Mouse (Mus musculus) B cell, adult 2 months (primary cell): Measurements from ENCODE around the gene Erc2.

Experiments used
- DNase-seq, 2 experiments: peaks; one replicate each; pipeline ENCODE4 v3.0.0; 2022

Gene Erc2

GRCm38 (mm10) chr14:28405277-28405840 lies 783.1 kb downstream of the Erc2 start:
- DNase-seq = no peak

GRCm38 (mm10) chr14:28409390-28409789 lies 787.2 kb downstream of the Erc2 start:
- DNase-seq = no peak

GRCm38 (mm10) chr14:28409796-28410347 lies 787.6 kb downstream of the Erc2 start:
- no peak for DNase-seq

- DNase-seq = no peak
These were observed 788.6 kb downstream of the Erc2 start for GRCm38 (mm10) chr14:28410789-28411225.

- DNase-seq = no peak
These were observed 790.2 kb downstream of the Erc2 start for GRCm38 (mm10) chr14:28412252-28412995.

GRCm38 (mm10) chr14:28413516-28413915 lies 791.3 kb downstream of the Erc2 start:
- DNase-seq = no peak

GRCm38 (mm10) chr14:28417019-28417418 lies 794.8 kb downstream of the Erc2 start:
- DNase-seq = no peak

GRCm38 (mm10) chr14:28418497-28418896 lies 796.3 kb downstream of the Erc2 start:
- no peak for DNase-seq

DNA sequence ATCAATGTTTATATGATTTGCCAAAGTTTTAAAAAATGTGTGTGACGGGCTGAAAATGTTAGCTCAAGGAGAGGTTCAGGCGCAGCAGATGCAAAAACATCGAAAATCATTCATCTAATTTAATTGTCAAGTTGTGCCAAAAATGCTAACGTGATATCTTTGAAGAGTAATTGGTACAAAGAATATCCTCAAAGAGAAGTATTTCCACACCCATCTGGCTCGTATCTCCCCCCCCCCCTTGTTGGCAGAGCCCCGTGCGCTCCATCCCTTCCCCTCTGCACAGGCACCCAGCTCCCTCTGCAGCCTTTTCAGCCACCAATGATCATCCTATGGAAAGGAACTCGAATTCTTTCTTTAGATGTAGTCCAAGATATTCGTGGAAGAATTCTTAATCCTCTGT lies 797.0 kb downstream of the Erc2 start:
- DNase-seq = no peak

GRCm38 (mm10) chr14:28420596-28420995 lies 798.4 kb downstream of the Erc2 start:
- no peak for DNase-seq

DNA sequence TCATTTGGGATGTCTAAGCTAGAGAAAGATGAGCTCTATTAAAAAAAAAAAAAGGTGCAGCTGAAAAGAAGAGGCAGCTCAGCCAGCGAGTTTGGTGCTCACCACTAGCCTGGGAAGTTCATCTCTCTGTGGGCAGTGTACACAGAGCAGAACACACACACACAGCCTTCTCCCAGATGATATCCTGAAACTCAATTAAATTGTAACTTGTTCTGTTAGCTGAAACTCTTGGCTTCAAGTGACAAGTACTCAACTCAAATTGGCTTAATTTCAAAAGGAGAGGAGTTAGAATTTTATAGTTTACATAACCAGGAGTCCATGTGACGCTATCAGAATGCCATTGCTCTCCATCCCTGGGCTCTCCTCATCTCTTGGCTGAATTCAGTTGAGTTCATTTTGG lies 804.4 kb downstream of the Erc2 start:
- DNase-seq = no peak

GRCm38 (mm10) chr14:28431703-28432309 lies 809.6 kb downstream of the Erc2 start:
- DNase-seq = no peak

DNA sequence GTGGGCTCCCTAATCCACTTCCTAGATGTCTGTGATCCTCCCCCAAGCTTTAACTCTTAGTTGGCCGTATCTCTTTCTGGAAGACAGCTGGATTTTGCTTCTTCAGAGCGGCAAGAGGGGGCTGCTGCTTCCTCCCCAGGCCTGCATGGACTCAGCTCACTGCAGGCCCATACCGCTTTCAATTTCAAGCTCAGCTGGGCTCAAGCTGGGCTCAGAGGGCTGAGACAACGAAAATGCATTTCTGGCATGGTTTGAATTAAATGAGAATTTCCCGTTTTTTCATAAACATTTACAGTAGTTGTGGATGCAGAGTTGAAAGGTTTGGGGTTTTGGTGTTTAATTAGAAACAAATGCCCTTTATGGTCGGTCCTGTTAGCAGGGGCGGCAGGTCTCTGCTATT lies 812.8 kb downstream of the Erc2 start:
- no peak for DNase-seq

DNA sequence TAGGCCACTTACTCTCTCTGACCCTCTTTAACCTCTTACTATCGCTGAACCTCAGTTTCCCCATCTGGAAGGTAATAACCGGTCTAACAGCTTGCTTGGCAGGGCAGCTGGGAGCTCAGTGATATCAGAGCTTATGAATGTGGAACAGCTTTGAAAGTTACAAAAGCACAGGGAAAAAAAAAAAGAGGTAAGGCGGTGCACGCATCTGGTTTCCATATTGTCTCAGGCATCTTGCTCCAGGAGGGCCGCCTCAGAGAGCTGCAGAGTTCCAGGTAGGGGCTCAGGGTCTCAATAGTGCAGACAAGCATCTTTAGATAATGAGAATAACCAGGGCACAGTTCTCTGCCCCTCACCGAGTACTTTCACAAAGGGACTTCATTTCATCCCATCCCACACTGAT lies 816.9 kb downstream of the Erc2 start:
- DNase-seq = no peak

GRCm38 (mm10) chr14:28441240-28441967 lies 819.2 kb downstream of the Erc2 start:
- DNase-seq = no peak

- DNase-seq = no peak
These were observed 821.2 kb downstream of the Erc2 start for GRCm38 (mm10) chr14:28443254-28443944.

DNA sequence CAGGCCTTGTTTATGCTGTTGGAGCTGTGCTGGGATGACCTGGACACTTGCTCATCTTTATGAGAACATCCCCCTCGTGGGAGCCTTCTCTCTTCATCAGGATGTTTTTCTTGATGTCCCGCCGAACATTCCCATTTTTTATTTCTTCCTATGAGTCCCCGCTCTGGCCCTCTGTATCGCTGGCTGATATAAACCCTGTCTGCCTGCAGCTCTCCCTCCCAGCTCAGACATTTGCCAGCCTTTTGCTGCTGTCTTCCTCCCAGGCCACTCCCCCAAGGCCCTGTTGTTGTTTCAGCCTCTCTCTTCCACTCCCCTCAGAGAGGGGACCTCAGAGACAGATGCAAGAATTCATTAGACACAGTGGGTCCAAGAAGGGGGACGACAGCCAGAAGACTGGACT lies 823.5 kb downstream of the Erc2 start:
- DNase-seq = no peak

DNA sequence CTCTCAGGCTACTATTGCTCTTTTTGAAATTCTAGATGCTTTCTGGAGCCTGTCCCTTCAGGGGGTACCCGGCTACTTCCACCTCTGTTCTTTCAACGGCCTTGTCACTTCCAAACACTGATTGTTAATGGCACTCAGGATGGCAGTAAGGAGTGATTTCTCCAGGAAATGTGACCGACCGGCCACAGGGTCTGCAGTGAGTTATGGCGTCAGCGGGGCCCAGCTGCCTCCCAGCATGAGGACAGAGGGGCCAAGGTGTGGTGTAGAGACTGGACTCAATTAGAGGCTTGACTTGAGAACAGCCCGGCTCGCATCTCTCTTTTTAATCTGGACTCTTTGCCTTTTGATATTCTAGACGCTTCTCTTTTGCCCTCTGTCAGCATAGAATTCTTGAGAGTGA lies 829.5 kb downstream of the Erc2 start:
- DNase-seq = no peak

- no peak for DNase-seq
These were observed 834.3 kb downstream of the Erc2 start for GRCm38 (mm10) chr14:28456372-28457076.

GRCm38 (mm10) chr14:28457428-28457827 lies 835.2 kb downstream of the Erc2 start:
- no peak for DNase-seq

DNA sequence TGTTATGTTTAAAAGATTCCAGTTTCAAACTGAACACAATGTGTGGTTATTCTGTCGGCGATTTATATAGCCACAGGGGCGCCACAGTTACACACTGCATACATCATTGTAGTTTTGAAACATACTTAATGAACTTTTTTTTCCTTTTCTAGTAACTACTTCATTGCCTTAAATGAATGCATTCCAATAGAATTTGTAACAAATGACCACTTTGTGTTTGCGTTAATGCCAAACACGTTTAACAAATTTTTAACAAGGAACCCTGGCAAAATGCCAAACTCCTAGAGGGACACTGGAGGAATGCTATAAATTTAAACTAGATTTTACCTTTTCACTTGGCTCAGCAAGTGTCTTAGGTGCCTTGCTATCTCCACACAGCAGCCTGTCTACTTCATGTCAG lies 845.7 kb downstream of the Erc2 start:
- no peak for DNase-seq

DNA sequence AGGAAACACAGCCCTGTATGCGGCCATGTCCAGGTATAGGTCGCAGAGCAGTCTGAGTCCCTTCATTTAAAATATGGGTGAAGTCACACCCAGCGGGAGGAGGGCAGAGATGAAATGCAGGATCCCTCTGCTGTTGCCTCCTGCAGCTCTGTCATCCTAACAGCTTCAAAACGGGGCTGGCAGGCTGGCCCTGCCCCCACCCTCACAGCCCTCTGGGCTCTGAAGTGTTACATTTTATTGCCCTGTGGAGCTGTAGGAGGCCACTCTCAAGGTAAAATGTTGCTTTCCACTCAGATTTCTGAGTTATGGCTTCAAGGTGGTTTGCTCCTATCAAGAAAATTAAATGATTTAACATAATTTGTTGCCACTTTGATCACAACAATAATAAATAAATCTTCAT lies 847.5 kb downstream of the Erc2 start:
- no peak for DNase-seq
